Mouse (Mus musculus): ENCODE measurements around the gene Bcorl1. TPM values are rescaled to one million over a fixed set of nuclear protein-coding genes. Genes with fewer than 3 reads are reported as not detected.
A peak's percentile ranks its signal among the peaks of the same experiment; 100 is the strongest.
"Not testable (repeated sequence)": the region's sequence is repeated elsewhere in the genome, so short reads cannot be mapped to it uniquely, and the experiment has no call there.

Bcorl1 gene
- polyA plus RNA-seq, 1 experiment from 2014 or later, result 6.6 TPM

GRCm38 (mm10) chrX:48429538-48429937 lies 88.4 kb downstream of the Bcorl1 start:
- no peak overlapping the region for H3K4me3 ChIP-seq (replicated peaks)
- WGBS, result 46% methylated on average over 6 of the region's 6 CpGs
- no peaks in the 10 kb centered on the region for H3K27me3 ChIP-seq
- H3K36me3 ChIP-seq, result no peaks in the 10 kb centered on the region
- no peak overlapping the region for H3K27ac ChIP-seq
- no peaks in the 10 kb centered on the region for H3K9me3 ChIP-seq
- no peaks in the 10 kb centered on the region for H3K4me1 ChIP-seq (replicated peaks)
- no peak for ATAC-seq
- no peak overlapping the region for H3K9ac ChIP-seq (replicated peaks)
- H3K4me2 ChIP-seq (replicated peaks), result no peak overlapping the region

GRCm38 (mm10) chrX:48432599-48433526 lies 91.7 kb downstream of the Bcorl1 start:
- 70% methylated on average over 15 of the region's 15 CpGs for WGBS
- H3K4me1 ChIP-seq (replicated peaks), result no peaks in the 10 kb centered on the region
- H3K9ac ChIP-seq (replicated peaks), result no peak overlapping the region
- H3K36me3 ChIP-seq, result no peaks in the 10 kb centered on the region
- no peak overlapping the region for H3K4me3 ChIP-seq (replicated peaks)
- no peak overlapping the region for H3K27ac ChIP-seq
- ATAC-seq, result no peak
- no peak overlapping the region for H3K4me2 ChIP-seq (replicated peaks)
- no peaks in the 10 kb centered on the region for H3K9me3 ChIP-seq
- H3K27me3 ChIP-seq, result no peaks in the 10 kb centered on the region

- no peak overlapping the region for H3K9ac ChIP-seq (replicated peaks)
- WGBS, result 56% methylated on average over 6 of the region's 6 CpGs
- H3K4me3 ChIP-seq (replicated peaks), result no peak overlapping the region
Measured at GRCm38 (mm10) chrX:48433527-48433899, 92.4 kb downstream of the Bcorl1 start.

GRCm38 (mm10) chrX:48434251-48434650 lies 93.1 kb downstream of the Bcorl1 start:
- Histone ChIP-seq H3K9me3 (no peaks in the 10 kb centered on the region), H3K27me3 (no peaks in the 10 kb centered on the region), H3K27ac (no peak overlapping the region), H3K36me3 (no peaks in the 10 kb centered on the region), H3K4me2 (replicated peaks) (no peak overlapping the region), H3K9ac (replicated peaks) (no peak overlapping the region), H3K4me1 (replicated peaks) (no peaks in the 10 kb centered on the region), H3K4me3 (replicated peaks) (no peak overlapping the region)
- ATAC-seq, result no peak
- WGBS, result 88% methylated on average over 1 of the region's 1 CpGs

More at GRCm38 (mm10) chrX:48433527-48433899, 92.4 kb downstream of the Bcorl1 start:
- no peak for ATAC-seq
- H3K4me2 ChIP-seq (replicated peaks), result no peak overlapping the region
- no peaks in the 10 kb centered on the region for H3K9me3 ChIP-seq
- H3K27ac ChIP-seq, result no peak overlapping the region
- no peaks in the 10 kb centered on the region for H3K27me3 ChIP-seq
- H3K36me3 ChIP-seq, result no peaks in the 10 kb centered on the region
- H3K4me1 ChIP-seq (replicated peaks), result no peaks in the 10 kb centered on the region

GRCm38 (mm10) chrX:48435477-48435900 lies 94.3 kb downstream of the Bcorl1 start:
- no peak for ATAC-seq
- WGBS, result 85% methylated on average over 9 of the region's 9 CpGs

GRCm38 (mm10) chrX:48436082-48436481 lies 94.9 kb downstream of the Bcorl1 start:
- not testable (repeated sequence) for ATAC-seq; H3K4me1 ChIP-seq (replicated peaks); H3K27me3 ChIP-seq; H3K36me3 ChIP-seq; H3K9me3 ChIP-seq; H3K9ac ChIP-seq (replicated peaks); H3K4me3 ChIP-seq (replicated peaks); H3K27ac ChIP-seq; H3K4me2 ChIP-seq (replicated peaks)
- 87% methylated on average over 5 of the region's 7 CpGs for WGBS

More at GRCm38 (mm10) chrX:48435477-48435900, 94.3 kb downstream of the Bcorl1 start:
- Histone ChIP-seq H3K9me3 (no peaks in the 10 kb centered on the region), H3K27ac (no peak overlapping the region), H3K4me2 (replicated peaks) (no peak overlapping the region), H3K36me3 (no peaks in the 10 kb centered on the region), H3K4me3 (replicated peaks) (no peak overlapping the region), H3K27me3 (no peaks in the 10 kb centered on the region), H3K9ac (replicated peaks) (no peak overlapping the region), H3K4me1 (replicated peaks) (no peaks in the 10 kb centered on the region)

DNA sequence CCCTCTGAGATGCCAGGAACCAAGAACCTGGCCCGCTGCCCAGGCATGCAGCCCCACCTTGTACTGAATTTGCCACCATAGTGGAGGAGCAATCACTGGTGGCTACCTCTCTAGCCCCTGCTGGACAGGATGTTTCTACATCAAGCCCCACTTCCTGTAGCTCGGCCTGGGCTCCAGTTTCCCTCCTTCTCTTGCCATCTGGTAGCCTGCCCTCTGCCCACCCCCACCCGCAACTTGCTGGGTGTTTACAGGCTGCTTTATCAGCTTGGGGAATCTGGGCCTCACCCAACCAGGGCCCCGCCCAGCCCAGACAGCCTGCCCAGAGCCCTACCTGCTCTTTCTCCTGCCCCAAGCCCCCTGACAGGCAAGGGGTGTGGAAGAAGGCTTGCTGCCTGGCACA lies 97.9 kb downstream of the Bcorl1 start:
- H3K9ac ChIP-seq (replicated peaks), result no peak overlapping the region
- H3K4me1 ChIP-seq (replicated peaks), result no peaks in the 10 kb centered on the region
- no peak overlapping the region for H3K27ac ChIP-seq
- no peaks in the 10 kb centered on the region for H3K9me3 ChIP-seq
- WGBS, result 82% methylated on average over 4 of the region's 4 CpGs
- H3K36me3 ChIP-seq, result no peaks in the 10 kb centered on the region
- ATAC-seq, result no peak
- H3K4me3 ChIP-seq (replicated peaks), result no peak overlapping the region
- no peak overlapping the region for H3K4me2 ChIP-seq (replicated peaks)
- no peaks in the 10 kb centered on the region for H3K27me3 ChIP-seq

DNA sequence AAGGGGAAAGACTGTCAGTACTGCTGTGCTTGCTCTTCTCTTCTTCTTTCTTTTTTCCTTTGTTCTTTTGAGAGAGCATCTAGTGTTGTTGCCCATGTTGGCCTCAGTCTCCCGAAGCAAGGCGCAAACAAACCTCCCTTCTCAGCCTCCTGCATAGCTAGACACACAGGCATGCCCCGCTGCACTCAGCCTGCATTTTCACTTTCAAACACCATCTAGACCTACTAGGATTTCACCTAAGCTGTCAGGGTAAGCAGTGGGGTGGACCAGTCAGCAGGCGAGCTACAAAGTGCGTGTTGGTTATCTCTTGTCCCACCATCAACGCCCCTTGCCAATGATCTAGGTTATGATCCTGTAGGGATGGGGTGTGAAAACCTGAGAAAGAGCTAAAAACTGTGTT lies 100.4 kb downstream of the Bcorl1 start:
- Histone ChIP-seq H3K27ac (no peak overlapping the region), H3K4me3 (replicated peaks) (no peak overlapping the region), H3K27me3 (no peaks in the 10 kb centered on the region), H3K36me3 (no peaks in the 10 kb centered on the region), H3K9ac (replicated peaks) (no peak overlapping the region), H3K9me3 (no peaks in the 10 kb centered on the region), H3K4me2 (replicated peaks) (no peak overlapping the region), H3K4me1 (replicated peaks) (no peaks in the 10 kb centered on the region)
- ATAC-seq, result no peak
- WGBS, result 86% methylated on average over 6 of the region's 6 CpGs

- Histone ChIP-seq H3K4me2 (replicated peaks) (no peak overlapping the region), H3K27ac (no peak overlapping the region), H3K9ac (replicated peaks) (no peak overlapping the region), H3K36me3 (no peaks in the 10 kb centered on the region), H3K27me3 (no peaks in the 10 kb centered on the region), H3K4me1 (replicated peaks) (no peaks in the 10 kb centered on the region), H3K9me3 (no peaks in the 10 kb centered on the region), H3K4me3 (replicated peaks) (no peak overlapping the region)
- WGBS, result 86% methylated on average over 7 of the region's 7 CpGs
- no peak for ATAC-seq
Measured at GRCm38 (mm10) chrX:48441954-48442353, 100.8 kb downstream of the Bcorl1 start.

DNA sequence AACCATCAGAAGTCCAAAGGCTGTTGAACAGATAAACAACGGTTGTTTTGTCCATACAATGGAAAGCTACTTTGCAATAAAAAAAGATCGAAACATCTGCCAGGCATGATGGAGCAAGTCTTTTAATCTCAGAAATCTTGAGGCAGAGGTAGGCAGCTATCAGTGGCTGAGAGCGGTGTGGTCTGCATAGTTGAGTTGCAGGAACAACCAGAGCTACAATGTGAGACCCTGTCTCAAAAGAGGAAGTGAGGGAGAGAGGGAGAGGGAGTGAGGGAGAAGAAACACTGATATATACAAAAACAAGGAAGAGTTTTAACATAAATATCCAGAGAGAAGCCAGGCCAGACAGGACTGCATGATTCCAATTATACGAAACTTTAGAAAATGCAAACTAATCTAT lies 103.5 kb downstream of the Bcorl1 start:
- Histone ChIP-seq H3K36me3 (no peaks in the 10 kb centered on the region), H3K4me1 (replicated peaks) (peaks cover 2% of the 10 kb centered on the region; the same call in 1 of the 2 replicates), H3K4me2 (replicated peaks) (no peak overlapping the region), H3K27me3 (0 out of 2 replicates have a peak, but pooled peaks cover 1% of the 10 kb centered on the region), H3K9ac (replicated peaks) (no peak overlapping the region), H3K4me3 (replicated peaks) (no peak overlapping the region), H3K27ac (no peak overlapping the region), H3K9me3 (no peaks in the 10 kb centered on the region; the same call in 1 of the 2 replicates)
- no peak for ATAC-seq
- 91% methylated on average over 4 of the region's 4 CpGs for WGBS

GRCm38 (mm10) chrX:48449646-48450045 lies 108.5 kb downstream of the Bcorl1 start:
- H3K4me1 ChIP-seq (replicated peaks), result peaks cover 8% of the 10 kb centered on the region; the same call in 1 of the 2 replicates
- no peaks in the 10 kb centered on the region; the same call in 1 of the 2 replicates for H3K9me3 ChIP-seq
- H3K9ac ChIP-seq (replicated peaks), result no peak overlapping the region
- no peak overlapping the region for H3K4me3 ChIP-seq (replicated peaks)
- no peak overlapping the region for H3K27ac ChIP-seq
- ATAC-seq, result no peak
- no peak overlapping the region for H3K4me2 ChIP-seq (replicated peaks)
- H3K36me3 ChIP-seq, result no peaks in the 10 kb centered on the region
- WGBS, result 27% methylated on average over 10 of the region's 10 CpGs
- peaks cover 35% of the 10 kb centered on the region for H3K27me3 ChIP-seq

DNA sequence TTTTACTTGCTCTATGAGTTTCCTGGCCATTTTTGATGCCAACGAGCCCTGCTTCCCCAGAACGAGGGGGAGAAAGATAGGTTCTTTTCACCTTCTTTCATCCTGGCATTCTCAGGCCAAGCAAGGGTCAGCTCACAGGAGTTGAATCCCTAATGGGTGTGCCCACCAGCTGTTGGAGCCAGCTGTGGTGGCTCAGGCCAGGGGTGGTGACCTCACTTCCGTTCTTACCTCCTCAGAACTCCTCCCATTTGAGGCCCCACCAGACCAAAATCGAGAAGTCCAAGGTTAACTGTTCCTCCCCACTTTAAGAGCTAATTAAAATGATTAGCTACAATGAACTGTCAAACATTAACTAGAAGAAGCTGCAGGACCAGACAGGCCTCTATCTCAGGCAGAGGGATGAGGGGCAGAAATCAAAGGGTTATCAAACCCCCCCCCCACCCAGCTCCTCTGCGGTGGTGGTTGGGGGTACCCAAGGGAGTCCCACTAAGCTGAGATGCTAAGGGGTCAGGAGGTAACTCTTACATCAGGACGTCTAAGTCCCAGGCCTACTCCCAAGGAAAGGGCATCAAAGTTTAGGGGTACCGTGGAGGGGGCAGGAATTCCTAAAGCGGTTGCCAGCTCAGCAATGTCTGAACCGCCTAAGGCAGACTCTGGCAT lies 111.2 kb downstream of the Bcorl1 start:
- WGBS, result 42% methylated on average over 9 of the region's 9 CpGs
- H3K4me1 ChIP-seq (replicated peaks), result peaks cover 8% of the 10 kb centered on the region; the same call in 1 of the 2 replicates
- H3K27me3 ChIP-seq, result peaks cover 53% of the 10 kb centered on the region
- H3K4me2 ChIP-seq (replicated peaks), result peak overlapping the region; percentile 50
- no peaks in the 10 kb centered on the region for H3K36me3 ChIP-seq
- peak; percentile 5; the same call in 1 of the 2 replicates for ATAC-seq
- H3K27ac ChIP-seq, result no peak overlapping the region
- H3K9ac ChIP-seq (replicated peaks), result no peak overlapping the region
- no peaks in the 10 kb centered on the region; the same call in 1 of the 2 replicates for H3K9me3 ChIP-seq
- peak overlapping the region; percentile 38; the same call in 1 of the 2 replicates for H3K4me3 ChIP-seq (replicated peaks)
